In genomic region chr2:117008922-117009321, GRCm38 (mm10) we compare ENCODE assay signal across 24 mouse cellular contexts.
"Had no signal": no experiment of that assay in that cellular context is flagged by ENCODE, and none has a peak within 500 bp of the region (broad histone marks: within the 10 kb centered on the region; RNA-seq: fewer than 3 reads in every experiment).

No protein-coding gene starts in this region.

- H3K27ac ChIP-seq: heart, embryonic 10.5 days; hindbrain, embryonic 13.5 days; hindbrain, embryonic 15.5 days; hindbrain, postnatal 0 days; kidney, embryonic 15.5 days; kidney, postnatal 0 days; limb, embryonic 13.5 days; limb, embryonic 15.5 days; liver, embryonic 12.5 days; liver, embryonic 15.5 days had no signal

- H3K4me2 ChIP-seq: heart, embryonic 12.5 days; hindbrain, embryonic 13.5 days; hindbrain, embryonic 15.5 days; kidney, embryonic 15.5 days; limb, embryonic 13.5 days; limb, embryonic 15.5 days; liver, embryonic 12.5 days; liver, embryonic 15.5 days had no signal

- H3K4me1 ChIP-seq: heart, embryonic 10.5 days; heart, embryonic 12.5 days; hindbrain, embryonic 13.5 days; hindbrain, embryonic 15.5 days; kidney, embryonic 15.5 days; limb, embryonic 13.5 days; limb, embryonic 15.5 days; liver, embryonic 15.5 days had no signal

- H3K9me3 ChIP-seq: heart, embryonic 10.5 days; heart, embryonic 12.5 days; hindbrain, embryonic 13.5 days; hindbrain, embryonic 15.5 days; kidney, embryonic 15.5 days; limb, embryonic 13.5 days; limb, embryonic 15.5 days; liver, embryonic 12.5 days; liver, embryonic 15.5 days had no signal

- DNase-seq: gastrocnemius, postnatal 14 days; gastrocnemius, postnatal 36 days; heart, adult 18-20 months; heart, postnatal 10 days; heart, postnatal 36 days; kidney, adult 11 months; kidney, adult 2 months; kidney, adult 9 months; kidney, postnatal 36 days; layer of hippocampus, adult 9-11 months; layer of hippocampus, postnatal 36 days; left cerebral cortex, postnatal 4 days had no signal

- H3K27me3 ChIP-seq: heart, embryonic 12.5 days; hindbrain, embryonic 13.5 days; hindbrain, embryonic 15.5 days; kidney, embryonic 15.5 days; limb, embryonic 13.5 days; limb, embryonic 15.5 days; liver, embryonic 12.5 days; liver, embryonic 15.5 days had no signal

- ATAC-seq: hindbrain, postnatal 0 days; intestine, embryonic 16.5 days; liver, embryonic 12.5 days had no signal

- H3K9ac ChIP-seq: heart, embryonic 12.5 days; hindbrain, embryonic 13.5 days; hindbrain, embryonic 15.5 days; kidney, embryonic 15.5 days; limb, embryonic 13.5 days; limb, embryonic 15.5 days; liver, embryonic 12.5 days; liver, embryonic 15.5 days had no signal

- H3K4me3 ChIP-seq: heart, embryonic 10.5 days; heart, embryonic 12.5 days; hindbrain, embryonic 13.5 days; hindbrain, embryonic 15.5 days; kidney, embryonic 15.5 days; limb, embryonic 13.5 days; limb, embryonic 15.5 days; liver, embryonic 12.5 days; liver, embryonic 15.5 days had no signal

- H3K36me3 ChIP-seq: heart, embryonic 10.5 days; heart, embryonic 12.5 days; hindbrain, embryonic 13.5 days; hindbrain, embryonic 15.5 days; kidney, embryonic 15.5 days; limb, embryonic 13.5 days; limb, embryonic 15.5 days; liver, embryonic 12.5 days; liver, embryonic 15.5 days had no signal
